Mouse (Mus musculus): ENCODE data around the gene Ppp2r5a. TPM values are rescaled to one million over a fixed set of nuclear protein-coding genes. Genes with fewer than 3 reads are reported as not detected.

Gene Ppp2r5a
- polyA plus RNA-seq, 1 experiment: 263 TPM

- WGBS: 2% methylated on average over 73 of the region's 74 CpGs
- Histone ChIP-seq H3K4me1 (ENCODE audit: control insufficient read depth, insufficient read depth, low read length) (no peaks in the 10 kb centered on the region), H3K4me3 (ENCODE audit: insufficient read depth, low read depth, low read length) (peak overlapping the region; percentile 93), H3K27ac (ENCODE audit: insufficient read depth, low read depth, low read length) (peak overlapping the region; percentile 97)
- TF ChIP-seq CTCF (IDR thresholded peaks at IDR 0.05; ENCODE audit: insufficient read depth, low read depth, low read length) (no peak), POLR2A (IDR thresholded peaks at IDR 0.05; ENCODE audit: insufficient read depth, low read depth, low read length) (no peak)
These were observed 6.6 kb downstream of the Ppp2r5a start for GRCm38 (mm10) chr1:191396446-191396845.

DNA sequence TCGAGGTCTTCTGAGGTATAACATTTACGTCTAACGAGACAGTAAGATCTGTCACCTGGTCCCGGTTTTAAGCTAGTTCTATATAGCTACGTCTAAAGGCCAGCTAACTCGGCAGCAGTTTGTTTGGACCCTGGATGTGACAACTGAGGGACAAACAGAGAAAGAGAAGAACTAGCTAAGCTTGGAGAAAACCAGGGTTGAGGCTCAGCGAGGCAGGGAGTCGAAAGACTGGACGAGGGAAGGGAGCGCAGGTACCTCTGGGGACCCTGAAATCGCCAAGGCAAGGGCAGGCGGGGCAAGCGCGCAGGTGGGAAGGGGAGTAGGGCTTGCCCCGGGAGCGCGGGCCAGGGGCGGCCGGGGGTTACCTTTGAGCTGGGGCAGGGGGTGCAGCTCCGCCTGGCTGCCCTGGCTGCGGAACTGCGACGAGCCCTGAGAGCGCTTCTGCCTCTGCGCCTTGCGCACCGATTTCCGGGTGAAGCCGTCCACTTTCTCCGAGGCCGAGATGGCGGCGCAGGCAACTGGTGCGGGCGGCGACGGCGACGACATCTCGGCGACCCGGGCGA lies 7.1 kb downstream of the Ppp2r5a start:
- no peaks in the 10 kb centered on the region for H3K4me1 ChIP-seq (ENCODE audit: control insufficient read depth, insufficient read depth, low read length)
- under 1% methylated on average over 43 of the region's 43 CpGs for WGBS
- no peak for TF ChIP-seq POLR2A (IDR thresholded peaks at IDR 0.05; ENCODE audit: insufficient read depth, low read depth, low read length)
- no peak for TF ChIP-seq CTCF (IDR thresholded peaks at IDR 0.05; ENCODE audit: insufficient read depth, low read depth, low read length)
- peak overlapping the region; percentile 93 for H3K4me3 ChIP-seq (ENCODE audit: insufficient read depth, low read depth, low read length)
- peak overlapping the region; percentile 97 for H3K27ac ChIP-seq (ENCODE audit: insufficient read depth, low read depth, low read length)

- 12% methylated on average over 1 of the region's 1 CpGs for WGBS
- TF ChIP-seq POLR2A (IDR thresholded peaks at IDR 0.05; ENCODE audit: insufficient read depth, low read depth, low read length) (no peak), CTCF (IDR thresholded peaks at IDR 0.05; ENCODE audit: insufficient read depth, low read depth, low read length) (no peak)
- H3K4me1 ChIP-seq (ENCODE audit: control insufficient read depth, insufficient read depth, low read length): no peaks in the 10 kb centered on the region
- H3K4me3 ChIP-seq (ENCODE audit: insufficient read depth, low read depth, low read length): no peak overlapping the region
- H3K27ac ChIP-seq (ENCODE audit: insufficient read depth, low read depth, low read length): no peak overlapping the region
These were observed 7.9 kb downstream of the Ppp2r5a start for GRCm38 (mm10) chr1:191395200-191395599.

GRCm38 (mm10) chr1:191394126-191394525 lies 8.9 kb downstream of the Ppp2r5a start:
- no peak overlapping the region for H3K4me3 ChIP-seq (ENCODE audit: insufficient read depth, low read depth, low read length)
- WGBS: 9% methylated on average over 2 of the region's 2 CpGs
- H3K27ac ChIP-seq (ENCODE audit: insufficient read depth, low read depth, low read length): no peak overlapping the region

DNA sequence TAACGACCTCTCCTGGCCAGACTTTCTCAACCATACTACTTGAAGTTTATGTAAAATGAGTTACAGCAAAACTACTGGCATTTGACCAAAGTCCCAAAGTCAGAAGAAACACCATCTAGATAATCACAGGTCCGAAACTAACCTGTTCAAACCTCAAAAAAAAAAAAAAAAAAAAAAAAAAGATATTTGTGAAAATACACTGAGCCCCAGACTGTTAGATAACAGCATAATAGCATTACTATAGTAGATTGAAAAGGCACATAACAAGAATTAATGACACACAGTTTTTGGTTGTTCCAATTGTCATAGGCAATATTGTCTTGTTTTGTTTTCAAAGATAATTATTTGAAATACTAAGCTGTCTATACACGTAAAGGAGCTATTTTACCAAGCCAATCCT lies 9.5 kb downstream of the Ppp2r5a start:
- TF ChIP-seq POLR2A (IDR thresholded peaks at IDR 0.05; ENCODE audit: insufficient read depth, low read depth, low read length) (no peak), CTCF (IDR thresholded peaks at IDR 0.05; ENCODE audit: insufficient read depth, low read depth, low read length) (no peak)
- 55% methylated on average over 3 of the region's 3 CpGs for WGBS
- Histone ChIP-seq H3K4me3 (ENCODE audit: insufficient read depth, low read depth, low read length) (no peak overlapping the region), H3K27ac (ENCODE audit: insufficient read depth, low read depth, low read length) (no peak overlapping the region), H3K4me1 (ENCODE audit: control insufficient read depth, insufficient read depth, low read length) (no peaks in the 10 kb centered on the region)

More at GRCm38 (mm10) chr1:191394126-191394525, 8.9 kb downstream of the Ppp2r5a start:
- TF ChIP-seq POLR2A (IDR thresholded peaks at IDR 0.05; ENCODE audit: insufficient read depth, low read depth, low read length): no peak
- no peak for TF ChIP-seq CTCF (IDR thresholded peaks at IDR 0.05; ENCODE audit: insufficient read depth, low read depth, low read length)
- no peaks in the 10 kb centered on the region for H3K4me1 ChIP-seq (ENCODE audit: control insufficient read depth, insufficient read depth, low read length)

DNA sequence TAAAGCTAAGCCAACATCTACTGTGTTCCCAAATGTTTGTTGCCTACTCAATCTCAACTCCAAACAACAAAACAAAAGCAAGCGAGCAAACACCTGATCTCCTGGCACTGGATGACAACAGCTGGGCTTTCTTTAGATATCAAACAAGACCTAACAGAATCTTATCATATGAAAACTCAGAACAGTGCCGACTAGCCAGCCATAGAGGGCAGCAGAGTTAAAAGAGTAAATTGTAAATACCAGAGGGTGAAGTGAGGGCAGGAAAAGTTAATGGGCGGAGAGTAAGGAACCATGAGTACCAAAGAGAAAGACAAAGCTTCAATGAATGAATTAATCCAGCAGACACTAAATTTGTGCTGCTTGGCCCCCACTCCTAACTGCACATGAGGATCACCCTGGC lies 11.8 kb downstream of the Ppp2r5a start:
- Histone ChIP-seq H3K27ac (ENCODE audit: insufficient read depth, low read depth, low read length) (no peak overlapping the region), H3K4me3 (ENCODE audit: insufficient read depth, low read depth, low read length) (no peak overlapping the region), H3K4me1 (ENCODE audit: control insufficient read depth, insufficient read depth, low read length) (no peaks in the 10 kb centered on the region)
- WGBS: 4% methylated on average over 3 of the region's 3 CpGs
- TF ChIP-seq CTCF (IDR thresholded peaks at IDR 0.05; ENCODE audit: insufficient read depth, low read depth, low read length): no peak
- no peak for TF ChIP-seq POLR2A (IDR thresholded peaks at IDR 0.05; ENCODE audit: insufficient read depth, low read depth, low read length)

DNA sequence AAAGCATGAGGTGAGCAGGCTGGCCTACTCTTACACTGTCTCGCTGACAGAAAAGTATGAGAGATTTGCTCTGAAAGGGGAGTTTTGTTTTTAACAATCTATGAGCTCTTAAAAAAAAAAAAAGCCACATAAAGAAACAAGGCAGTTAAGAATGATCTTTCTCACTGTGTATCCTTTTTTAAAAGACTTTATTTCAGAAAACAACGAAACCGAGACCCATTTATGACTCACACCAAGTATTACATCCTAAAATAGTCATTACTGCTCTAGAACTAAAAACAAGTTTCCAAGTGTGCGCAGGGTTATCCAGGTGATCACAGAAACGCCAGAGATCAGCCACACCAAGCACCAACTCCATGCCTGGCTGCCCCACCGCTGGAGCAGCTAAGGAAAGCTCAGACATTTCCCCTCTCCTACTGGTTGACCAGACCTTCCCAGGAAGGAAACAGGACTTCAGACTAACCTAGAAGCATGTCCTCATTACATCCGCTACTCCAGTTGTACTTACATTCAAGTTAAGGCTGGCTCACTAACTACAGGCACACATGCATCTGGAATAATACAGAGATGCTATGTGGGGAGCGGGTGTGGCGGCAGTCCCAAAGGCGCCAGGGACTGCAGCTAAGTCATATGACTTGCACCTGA lies 18.2 kb downstream of the Ppp2r5a start:
- Histone ChIP-seq H3K4me3 (ENCODE audit: insufficient read depth, low read depth, low read length) (no peak overlapping the region), H3K4me1 (ENCODE audit: control insufficient read depth, insufficient read depth, low read length) (peaks cover 4% of the 10 kb centered on the region), H3K27ac (ENCODE audit: insufficient read depth, low read depth, low read length) (no peak overlapping the region)
- TF ChIP-seq CTCF (IDR thresholded peaks at IDR 0.05; ENCODE audit: insufficient read depth, low read depth, low read length) (no peak), POLR2A (IDR thresholded peaks at IDR 0.05; ENCODE audit: insufficient read depth, low read depth, low read length) (no peak)
- 61% methylated on average over 10 of the region's 10 CpGs for WGBS

DNA sequence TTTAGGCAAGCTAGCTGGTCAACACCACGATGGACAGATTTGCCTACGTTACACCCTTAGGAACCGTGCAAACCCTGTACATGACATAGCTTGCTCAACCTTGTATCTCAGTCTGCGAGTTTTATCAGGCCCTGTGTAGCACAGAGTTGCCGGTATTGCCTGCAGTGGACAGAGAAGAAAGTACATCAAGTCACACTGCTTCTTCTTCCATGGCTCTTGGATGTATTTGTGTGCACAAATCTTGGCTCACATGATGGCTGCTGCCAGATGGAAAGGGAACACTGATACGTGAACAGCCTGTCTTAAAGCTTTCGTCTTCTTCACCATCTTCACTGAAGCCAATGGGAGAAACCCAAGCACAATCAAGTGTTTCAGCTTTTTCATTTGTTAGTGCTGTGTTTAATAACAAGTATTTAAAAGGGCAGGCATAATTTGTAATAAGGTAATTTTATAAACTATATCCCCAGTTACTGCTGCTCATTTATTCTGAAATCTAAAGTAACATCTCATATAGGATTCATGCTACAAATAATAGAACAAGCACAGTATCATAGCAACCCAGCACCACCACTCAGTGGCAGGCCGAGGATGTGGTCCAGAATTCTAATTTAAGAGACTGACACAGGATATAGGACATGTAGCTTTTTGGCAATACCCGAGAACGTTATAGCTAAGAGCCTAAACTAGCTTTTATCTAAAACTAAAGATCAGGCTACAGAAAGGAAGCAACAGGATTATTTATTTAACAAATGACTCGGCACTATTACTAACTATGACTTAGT lies 20.9 kb downstream of the Ppp2r5a start:
- WGBS: 48% methylated on average over 11 of the region's 11 CpGs
- TF ChIP-seq POLR2A (IDR thresholded peaks at IDR 0.05; ENCODE audit: insufficient read depth, low read depth, low read length): no peak
- TF ChIP-seq CTCF (IDR thresholded peaks at IDR 0.05; ENCODE audit: insufficient read depth, low read depth, low read length): no peak
- Histone ChIP-seq H3K27ac (ENCODE audit: insufficient read depth, low read depth, low read length) (no peak overlapping the region), H3K4me1 (ENCODE audit: control insufficient read depth, insufficient read depth, low read length) (peaks cover 6% of the 10 kb centered on the region), H3K4me3 (ENCODE audit: insufficient read depth, low read depth, low read length) (no peak overlapping the region)

GRCm38 (mm10) chr1:191380843-191381242 lies 22.2 kb downstream of the Ppp2r5a start:
- TF ChIP-seq POLR2A (IDR thresholded peaks at IDR 0.05; ENCODE audit: insufficient read depth, low read depth, low read length) (no peak), CTCF (IDR thresholded peaks at IDR 0.05; ENCODE audit: insufficient read depth, low read depth, low read length) (no peak)
- Histone ChIP-seq H3K4me3 (ENCODE audit: insufficient read depth, low read depth, low read length) (no peak overlapping the region), H3K4me1 (ENCODE audit: control insufficient read depth, insufficient read depth, low read length) (peaks cover 7% of the 10 kb centered on the region), H3K27ac (ENCODE audit: insufficient read depth, low read depth, low read length) (no peak overlapping the region)
- 81% methylated on average over 3 of the region's 3 CpGs for WGBS
